Mouse (Mus musculus): Measurements from ENCODE around the gene Mrps35.

Gene Mrps35

GRCm38 (mm10) chr6:147042291-147043290 lies at the start of gene Mrps35:
Gene Mrps35, plus strand, starts transcription at chr6:147042764.
- Histone ChIP-seq H3K36me3 (ENCODE audit: control insufficient read depth, insufficient read depth, low read length, poor library complexity, severe bottlenecking) (0 out of 2 replicates have a peak, but pooled peaks cover 2% of the 10 kb centered on the region), H3K27me3 (ENCODE audit: control insufficient read depth, insufficient read depth, low read length, poor library complexity, severe bottlenecking) (no peaks in the 10 kb centered on the region)
- DNase-seq (ENCODE audit: low read depth, low spot score): peak; percentile 80

DNA sequence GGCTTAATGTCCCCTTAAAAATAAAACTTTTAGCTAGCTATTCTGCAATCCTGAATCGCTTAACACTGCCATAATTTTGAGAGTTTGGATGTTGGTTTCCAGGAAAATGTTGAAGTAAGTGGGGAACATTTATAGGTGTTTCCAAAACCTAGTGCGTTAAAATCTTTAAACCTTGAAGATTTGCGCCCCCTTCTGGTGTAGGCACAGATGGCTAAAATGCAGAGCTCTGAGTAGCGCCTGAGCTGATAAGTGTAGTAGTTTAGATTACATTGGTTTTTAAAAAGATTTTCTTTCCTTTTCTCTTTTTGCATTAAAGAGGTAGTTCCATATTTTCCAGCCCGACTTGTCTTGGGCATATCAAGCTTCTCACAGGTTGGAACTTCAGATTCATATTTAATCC lies 48.3 kb upstream of the Mrps35 start:
- Histone ChIP-seq H3K36me3 (ENCODE audit: control insufficient read depth, insufficient read depth, low read length, poor library complexity, severe bottlenecking) (no peaks in the 10 kb centered on the region), H3K27me3 (ENCODE audit: control insufficient read depth, insufficient read depth, low read length, poor library complexity, severe bottlenecking) (no peaks in the 10 kb centered on the region)
- peak; percentile 58 for DNase-seq (ENCODE audit: low read depth, low spot score)

DNA sequence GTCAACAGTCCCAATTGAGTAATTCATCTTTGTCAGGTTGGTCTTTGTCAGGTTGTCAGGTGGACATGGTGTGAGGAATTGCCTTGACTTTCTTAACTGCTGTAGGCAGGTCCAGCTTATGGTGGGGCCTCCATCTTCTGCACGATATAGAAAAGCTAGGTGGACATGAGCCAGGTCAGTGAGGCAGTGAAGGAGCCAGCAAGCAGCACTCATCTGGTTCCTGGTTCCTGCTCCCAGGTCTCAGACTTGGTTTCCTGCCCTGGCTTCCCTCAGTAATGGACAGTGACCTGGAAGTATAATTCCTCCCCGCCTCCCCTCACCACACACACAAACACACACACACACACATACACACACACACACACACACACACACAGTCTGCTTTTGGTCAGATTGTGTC lies 47.2 kb upstream of the Mrps35 start:
- DNase-seq (ENCODE audit: low read depth, low spot score): no peak
- H3K36me3 ChIP-seq (ENCODE audit: control insufficient read depth, insufficient read depth, low read length, poor library complexity, severe bottlenecking): no peaks in the 10 kb centered on the region

GRCm38 (mm10) chr6:146995878-146996277 lies 46.7 kb upstream of the Mrps35 start:
- no peaks in the 10 kb centered on the region for H3K27me3 ChIP-seq (ENCODE audit: control insufficient read depth, insufficient read depth, low read length, poor library complexity, severe bottlenecking)
- no peak for DNase-seq (ENCODE audit: low read depth, low spot score)
- H3K36me3 ChIP-seq (ENCODE audit: control insufficient read depth, insufficient read depth, low read length, poor library complexity, severe bottlenecking): no peaks in the 10 kb centered on the region

More for the DNA sequence above, 47.2 kb upstream of the Mrps35 start:
- no peaks in the 10 kb centered on the region for H3K27me3 ChIP-seq (ENCODE audit: control insufficient read depth, insufficient read depth, low read length, poor library complexity, severe bottlenecking)

DNA sequence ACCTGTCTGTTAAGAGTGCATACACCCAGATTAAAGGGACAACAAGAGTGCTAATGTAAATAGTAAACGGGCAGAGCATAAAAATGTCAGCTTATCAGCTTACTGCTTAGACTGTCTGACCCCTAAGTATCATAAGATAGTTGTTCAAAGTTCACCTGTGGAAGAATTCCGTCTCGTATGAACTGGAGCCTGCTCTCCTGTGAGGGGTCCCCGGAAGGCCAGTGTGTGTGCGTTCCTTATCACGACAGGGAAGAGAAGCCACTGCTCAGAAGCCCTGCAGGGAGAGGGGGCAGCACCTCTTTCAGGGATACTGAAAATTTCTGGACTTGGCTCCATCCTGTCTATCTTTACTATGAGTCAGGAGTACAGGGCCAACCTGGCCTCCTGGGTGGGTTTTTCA lies 45.6 kb upstream of the Mrps35 start:
- Histone ChIP-seq H3K36me3 (ENCODE audit: control insufficient read depth, insufficient read depth, low read length, poor library complexity, severe bottlenecking) (no peaks in the 10 kb centered on the region), H3K27me3 (ENCODE audit: control insufficient read depth, insufficient read depth, low read length, poor library complexity, severe bottlenecking) (no peaks in the 10 kb centered on the region)
- no peak for DNase-seq (ENCODE audit: low read depth, low spot score)

GRCm38 (mm10) chr6:146998710-146999109 lies 43.9 kb upstream of the Mrps35 start:
- DNase-seq (ENCODE audit: low read depth, low spot score): no peak
- no peaks in the 10 kb centered on the region for H3K36me3 ChIP-seq (ENCODE audit: control insufficient read depth, insufficient read depth, low read length, poor library complexity, severe bottlenecking)
- H3K27me3 ChIP-seq (ENCODE audit: control insufficient read depth, insufficient read depth, low read length, poor library complexity, severe bottlenecking): no peaks in the 10 kb centered on the region

GRCm38 (mm10) chr6:146999302-146999701 lies 43.3 kb upstream of the Mrps35 start:
- no peaks in the 10 kb centered on the region for H3K36me3 ChIP-seq (ENCODE audit: control insufficient read depth, insufficient read depth, low read length, poor library complexity, severe bottlenecking)
- no peaks in the 10 kb centered on the region for H3K27me3 ChIP-seq (ENCODE audit: control insufficient read depth, insufficient read depth, low read length, poor library complexity, severe bottlenecking)
- no peak for DNase-seq (ENCODE audit: low read depth, low spot score)

GRCm38 (mm10) chr6:146999755-147000154 lies 42.8 kb upstream of the Mrps35 start:
- no peak for DNase-seq (ENCODE audit: low read depth, low spot score)
- H3K27me3 ChIP-seq (ENCODE audit: control insufficient read depth, insufficient read depth, low read length, poor library complexity, severe bottlenecking): no peaks in the 10 kb centered on the region
- no peaks in the 10 kb centered on the region for H3K36me3 ChIP-seq (ENCODE audit: control insufficient read depth, insufficient read depth, low read length, poor library complexity, severe bottlenecking)

- H3K27me3 ChIP-seq (ENCODE audit: control insufficient read depth, insufficient read depth, low read length, poor library complexity, severe bottlenecking): no peaks in the 10 kb centered on the region
- H3K36me3 ChIP-seq (ENCODE audit: control insufficient read depth, insufficient read depth, low read length, poor library complexity, severe bottlenecking): no peaks in the 10 kb centered on the region
- DNase-seq (ENCODE audit: low read depth, low spot score): peak; percentile 68
These were observed 34.4 kb upstream of the Mrps35 start for GRCm38 (mm10) chr6:147008148-147008547.

DNA sequence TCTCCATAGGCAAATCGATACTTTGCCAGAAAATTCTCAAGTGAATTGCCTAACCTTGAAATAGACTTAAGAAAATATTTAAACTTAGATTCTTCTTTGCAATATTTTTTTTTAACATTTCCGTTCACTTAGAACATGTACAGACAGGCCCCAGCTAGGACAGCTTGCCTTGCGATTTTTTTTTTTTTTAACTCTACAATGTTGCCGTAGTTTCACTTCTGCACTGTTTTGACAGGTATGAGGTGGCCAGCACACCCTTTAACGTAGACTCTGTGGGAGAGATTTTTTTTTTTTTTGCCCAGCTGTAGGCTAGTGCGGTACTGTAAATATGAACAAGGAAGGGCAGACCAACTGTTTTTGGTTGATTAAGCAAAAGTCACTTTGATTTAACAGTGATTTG lies 32.2 kb upstream of the Mrps35 start:
- Histone ChIP-seq H3K27me3 (ENCODE audit: control insufficient read depth, insufficient read depth, low read length, poor library complexity, severe bottlenecking) (no peaks in the 10 kb centered on the region), H3K36me3 (ENCODE audit: control insufficient read depth, insufficient read depth, low read length, poor library complexity, severe bottlenecking) (no peaks in the 10 kb centered on the region)
- no peak for DNase-seq (ENCODE audit: low read depth, low spot score)

- Histone ChIP-seq H3K27me3 (ENCODE audit: control insufficient read depth, insufficient read depth, low read length, poor library complexity, severe bottlenecking) (no peaks in the 10 kb centered on the region), H3K36me3 (ENCODE audit: control insufficient read depth, insufficient read depth, low read length, poor library complexity, severe bottlenecking) (no peaks in the 10 kb centered on the region)
- no peak for DNase-seq (ENCODE audit: low read depth, low spot score)
These were observed 31.6 kb upstream of the Mrps35 start for GRCm38 (mm10) chr6:147010811-147011520.

GRCm38 (mm10) chr6:147011555-147011954 lies 31.0 kb upstream of the Mrps35 start:
- no peaks in the 10 kb centered on the region for H3K36me3 ChIP-seq (ENCODE audit: control insufficient read depth, insufficient read depth, low read length, poor library complexity, severe bottlenecking)
- no peaks in the 10 kb centered on the region for H3K27me3 ChIP-seq (ENCODE audit: control insufficient read depth, insufficient read depth, low read length, poor library complexity, severe bottlenecking)
- DNase-seq (ENCODE audit: low read depth, low spot score): no peak

DNA sequence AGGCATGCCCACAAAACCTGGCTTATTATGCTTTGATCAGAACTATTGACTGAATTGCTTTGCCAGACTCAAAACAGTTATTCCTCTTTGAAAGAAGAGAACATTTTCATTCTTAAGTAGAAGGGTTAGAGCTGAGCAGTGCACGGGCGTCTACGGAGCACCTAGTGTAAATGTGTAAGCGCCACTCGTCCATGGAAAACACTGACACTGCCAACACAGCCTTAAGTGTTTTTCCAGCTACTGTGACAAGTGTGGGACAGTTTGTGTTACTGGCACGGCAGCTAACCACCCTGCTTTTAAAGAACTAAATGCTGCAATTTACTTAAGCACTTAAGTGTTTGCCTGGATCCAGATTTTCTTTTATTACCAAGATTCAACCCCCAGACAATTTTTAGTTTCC lies 30.6 kb upstream of the Mrps35 start:
- Histone ChIP-seq H3K27me3 (ENCODE audit: control insufficient read depth, insufficient read depth, low read length, poor library complexity, severe bottlenecking) (no peaks in the 10 kb centered on the region), H3K36me3 (ENCODE audit: control insufficient read depth, insufficient read depth, low read length, poor library complexity, severe bottlenecking) (no peaks in the 10 kb centered on the region)
- DNase-seq (ENCODE audit: low read depth, low spot score): no peak

- no peaks in the 10 kb centered on the region for H3K27me3 ChIP-seq (ENCODE audit: control insufficient read depth, insufficient read depth, low read length, poor library complexity, severe bottlenecking)
- peak; percentile 8 for DNase-seq (ENCODE audit: low read depth, low spot score)
- no peaks in the 10 kb centered on the region for H3K36me3 ChIP-seq (ENCODE audit: control insufficient read depth, insufficient read depth, low read length, poor library complexity, severe bottlenecking)
These were observed 29.0 kb upstream of the Mrps35 start for GRCm38 (mm10) chr6:147013546-147013945.

GRCm38 (mm10) chr6:147017906-147018305 lies 24.7 kb upstream of the Mrps35 start:
- no peaks in the 10 kb centered on the region for H3K36me3 ChIP-seq (ENCODE audit: control insufficient read depth, insufficient read depth, low read length, poor library complexity, severe bottlenecking)
- no peak for DNase-seq (ENCODE audit: low read depth, low spot score)

More at GRCm38 (mm10) chr6:147017906-147018305, 24.7 kb upstream of the Mrps35 start:
- no peaks in the 10 kb centered on the region for H3K27me3 ChIP-seq (ENCODE audit: control insufficient read depth, insufficient read depth, low read length, poor library complexity, severe bottlenecking)
